Mouse (Mus musculus) 3T3-L1 (cell line): Measurements from ENCODE around the gene C2cd2.

ENCODE experiments used
- DNase-seq: peaks from one replicate; pipeline ENCODE4 v3.0.0-alpha.2; 2015; ENCODE audit warnings: low read depth, low spot score

Gene C2cd2

DNA sequence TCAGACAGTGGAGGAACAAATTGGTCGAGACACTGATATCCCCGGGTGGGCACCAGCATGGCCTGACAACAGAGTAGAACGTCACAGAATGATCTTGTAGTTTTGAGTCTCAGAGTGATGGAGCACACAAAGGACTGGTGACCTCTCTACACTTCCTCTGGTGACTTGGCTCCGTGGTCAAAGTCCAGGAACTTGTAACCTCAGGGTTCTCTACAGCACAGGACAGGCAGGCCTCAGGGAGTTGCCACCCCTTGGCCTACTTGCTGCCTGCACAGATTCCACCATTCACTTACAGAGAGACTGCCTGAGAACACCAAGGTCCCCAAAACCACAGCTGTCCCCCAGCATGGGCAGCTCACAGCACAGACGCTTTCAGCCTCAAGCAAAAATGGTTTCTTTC lies 147.1 kb downstream of the C2cd2 start:
- no peak for DNase-seq

DNA sequence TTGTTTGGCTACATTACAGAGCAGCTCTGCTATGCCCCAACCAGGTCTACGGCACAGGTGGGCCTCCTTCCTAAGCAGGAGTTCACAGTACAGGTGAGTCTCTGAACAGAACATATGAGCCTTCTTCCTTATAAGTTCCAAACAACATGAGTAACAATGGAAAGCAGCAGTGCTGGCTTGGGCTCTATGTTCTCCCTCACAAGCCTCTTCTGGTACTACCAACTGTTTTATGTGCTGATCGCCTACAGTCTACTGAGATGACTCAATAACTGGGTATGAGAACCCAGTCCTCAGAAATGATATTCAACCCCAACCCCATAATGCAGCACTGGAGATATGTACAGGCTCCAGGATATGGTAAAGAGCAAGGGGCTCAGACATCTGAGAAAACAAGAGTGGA lies 148.3 kb downstream of the C2cd2 start:
- DNase-seq: no peak

DNA sequence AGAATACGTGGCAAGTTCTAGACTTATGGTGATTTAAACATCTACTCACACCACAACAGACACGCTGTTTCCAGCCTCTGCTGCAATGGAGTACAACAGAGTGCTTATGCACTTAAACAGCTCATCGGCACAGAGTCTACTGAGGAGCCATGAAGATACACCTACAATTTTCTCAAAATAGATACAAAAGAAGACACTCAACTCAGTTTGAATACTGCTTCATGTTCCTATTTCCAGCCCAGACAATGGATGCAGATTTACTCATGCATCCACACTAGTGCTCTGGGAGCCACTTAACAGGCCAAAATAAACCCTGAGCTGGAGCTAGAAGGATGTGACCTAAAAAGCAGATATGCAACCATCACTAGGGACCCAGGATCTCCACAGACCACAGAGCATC lies 153.5 kb downstream of the C2cd2 start:
- no peak for DNase-seq

DNA sequence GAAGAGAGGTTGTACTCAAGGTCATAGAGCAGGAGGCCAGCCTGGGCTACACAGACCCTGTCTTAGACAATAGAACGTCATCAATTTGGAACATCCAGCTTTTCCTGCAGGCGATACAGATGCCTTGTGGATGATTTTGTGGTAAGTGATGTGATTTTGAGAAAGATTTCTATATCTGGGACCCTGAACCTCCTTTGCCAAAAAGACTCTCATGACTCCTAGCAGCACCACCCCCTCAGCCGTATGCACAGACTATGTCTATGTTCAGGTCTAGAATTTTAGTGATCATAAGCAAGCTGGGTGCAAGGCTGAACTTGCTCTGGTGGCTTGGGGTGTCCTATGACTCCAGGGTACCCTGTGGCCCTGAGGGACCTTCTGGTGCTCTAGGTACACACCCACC lies 156.8 kb downstream of the C2cd2 start:
- no peak for DNase-seq
